Mouse (Mus musculus) left cerebral cortex, postnatal 10 days (tissue): ENCODE data around the gene Med9. TPM values are rescaled to one million over a fixed set of nuclear protein-coding genes. Genes with fewer than 3 reads are reported as not detected.
"Not testable (repeated sequence)": the region's sequence is repeated elsewhere in the genome, so short reads cannot be mapped to it uniquely, and the experiment has no call there.

Experiments used
- DNase-seq, 2 experiments: peaks; one replicate each; pipeline ENCODE4 v3.0.0; 2021 to 2022; ENCODE audit warnings: low spot score in 2 of 2, mixed read lengths in 1 of 2; ENCODE audit errors: extremely low spot score in 1 of 2
- intact Hi-C: fragments of 180-260 bp; cut with DNase I; formaldehyde crosslinking; loops from one replicate; pipeline ENCODE4 v1.15.1; 2025
- total RNA-seq, 2 experiments: library from RNA; stranded (reverse); gene quantifications; 2 replicates each; pipeline ENCODE4 v1.2.3; 2021

The Med9 gene
- total RNA-seq, 2 experiments from 2014 or later: 29.3 to 29.9 TPM

- DNase-seq: no peak
- intact Hi-C loops: no loop called here
These were observed 7.4 kb upstream of the Med9 start for GRCm38 (mm10) chr11:59940645-59941044.

GRCm38 (mm10) chr11:59941391-59941790 lies 6.6 kb upstream of the Med9 start:
- no peak for DNase-seq
- intact Hi-C loops: no loop called here

GRCm38 (mm10) chr11:59944855-59945254 lies 3.2 kb upstream of the Med9 start:
- DNase-seq: not testable (repeated sequence)
- intact Hi-C loops: loop anchor here (5.0 kb wide), 1 partner anchor 63 kb away; no protein-coding TSS in a partner anchor

GRCm38 (mm10) chr11:59948401-59948767 lies 378 bp downstream of the Med9 start:
- no peak for DNase-seq
- intact Hi-C loops: loop anchor here (5.0 kb wide), 1 partner anchor 66 kb away; no protein-coding TSS in a partner anchor

GRCm38 (mm10) chr11:59952892-59953291 lies 4.9 kb downstream of the Med9 start:
- peak in 1 of 2 experiments; percentile 61 for DNase-seq
- intact Hi-C loops: no loop called here

- peak in 1 of 2 experiments; percentile 58 for DNase-seq
- intact Hi-C loops: no loop called here
These were observed 8.7 kb downstream of the Med9 start for GRCm38 (mm10) chr11:59956749-59957148.

- no peak for DNase-seq
- intact Hi-C loops: no loop called here
These were observed 11.4 kb downstream of the Med9 start for GRCm38 (mm10) chr11:59959453-59959852.

GRCm38 (mm10) chr11:59960476-59961337 lies 12.7 kb downstream of the Med9 start:
- peak in 1 of 2 experiments; percentile 23 for DNase-seq
- intact Hi-C loops: no loop called here

GRCm38 (mm10) chr11:59961338-59961875 lies 13.4 kb downstream of the Med9 start:
- intact Hi-C loops: no loop called here
- DNase-seq: no peak

GRCm38 (mm10) chr11:59962590-59962989 lies 14.6 kb downstream of the Med9 start:
- DNase-seq: peak in 1 of 2 experiments; percentile 14
- intact Hi-C loops: no loop called here

- DNase-seq: peak in 1 of 2 experiments; percentile 30
- intact Hi-C loops: loop anchor here (2.0 kb wide), 2 partner anchors 63 to 83 kb away; no protein-coding TSS in a partner anchor
These were observed 15.6 kb downstream of the Med9 start for GRCm38 (mm10) chr11:59963364-59964162.

GRCm38 (mm10) chr11:59964163-59964758 lies 16.3 kb downstream of the Med9 start:
- peak in 1 of 2 experiments; percentile 37 for DNase-seq

GRCm38 (mm10) chr11:59964818-59965217 lies 16.8 kb downstream of the Med9 start, which contains the start of gene Rasd1:
Rasd1 (minus strand) TSS chr11:59964944.
- peak in 1 of 2 experiments; percentile 90 for DNase-seq
- intact Hi-C loops: loop anchor here (2.0 to 5.0 kb wide), 3 partner anchors 62 to 112 kb away; no protein-coding TSS in a partner anchor

More at GRCm38 (mm10) chr11:59964163-59964758, 16.3 kb downstream of the Med9 start:
- intact Hi-C loops: loop anchor here (2.0 kb wide), 2 partner anchors 63 to 83 kb away; no protein-coding TSS in a partner anchor

GRCm38 (mm10) chr11:59965227-59966101 lies 17.5 kb downstream of the Med9 start:
- DNase-seq: peak; percentile 51 to 78
- intact Hi-C loops: loop anchor here (2.0 to 5.0 kb wide), 3 partner anchors 61 to 112 kb away; no protein-coding TSS in a partner anchor

GRCm38 (mm10) chr11:59966102-59966483 lies 18.1 kb downstream of the Med9 start:
- peak in 1 of 2 experiments; percentile 26 for DNase-seq
- intact Hi-C loops: loop anchor here (5.0 kb wide), 1 partner anchor 111 kb away; no protein-coding TSS in a partner anchor

- intact Hi-C loops: loop anchor here (5.0 kb wide), 1 partner anchor 110 kb away; no protein-coding TSS in a partner anchor
- DNase-seq: peak in 1 of 2 experiments; percentile 16
These were observed 19.8 kb downstream of the Med9 start for GRCm38 (mm10) chr11:59967765-59968164.

- no peak for DNase-seq
- intact Hi-C loops: no loop called here
These were observed 22.8 kb downstream of the Med9 start for GRCm38 (mm10) chr11:59970780-59971179.
